Mouse (Mus musculus) midbrain, postnatal 0 days (tissue): ENCODE measurements around the gene Colq. TPM values are rescaled to one million over a fixed set of nuclear protein-coding genes. Genes with fewer than 3 reads are reported as not detected.

Source experiments
- ATAC-seq: fragments of 200-750 bp; cut with Nextera tagmentation; 2 replicates; pipeline ENCODE4 v1.8.0; 2017; ENCODE audit warnings: moderate number of reproducible peaks, mild to moderate bottlenecking, moderate TSS enrichment, moderate library complexity; ENCODE audit not compliant: low FRiP score
- DNase-seq: peaks from one replicate; pipeline ENCODE4 v3.0.0-alpha.2; 2015; ENCODE audit warnings: low spot score
- H3K27ac ChIP-seq: fragments of 300-500 bp; sonication (generic); 2 replicates; pipeline ENCODE4 v1.5.1; 2014; ENCODE audit warnings: low read depth, mild to moderate bottlenecking, low read length, mixed read lengths
- H3K27me3 ChIP-seq: fragments of 300-500 bp; sonication (generic); 2 replicates; pipeline ENCODE4 v1.6.1; 2014; ENCODE audit warnings: low read length, control low read depth, mixed read lengths; ENCODE audit not compliant: insufficient read depth
- H3K36me3 ChIP-seq: fragments of 300-500 bp; sonication (generic); 2 replicates; pipeline ENCODE4 v1.6.1; 2014; ENCODE audit warnings: low read length, control low read depth, mixed read lengths; ENCODE audit not compliant: insufficient read depth
- H3K4me1 ChIP-seq: fragments of 300-500 bp; sonication (generic); 2 replicates; pipeline ENCODE4 v1.6.1; 2014; ENCODE audit warnings: mild to moderate bottlenecking, control low read depth, antibody characterized with exemption, low read length, mixed read lengths; ENCODE audit not compliant: insufficient read depth
- H3K4me2 ChIP-seq: fragments of 300-500 bp; sonication (generic); 2 replicates; pipeline ENCODE4 v1.6.1; 2014; ENCODE audit warnings: low read depth, mild to moderate bottlenecking, low read length, mixed read lengths; ENCODE audit not compliant: poor library complexity, severe bottlenecking
- H3K4me3 ChIP-seq: fragments of 300-500 bp; sonication (generic); 2 replicates; pipeline ENCODE4 v1.5.1; 2014; ENCODE audit warnings: low read depth, mild to moderate bottlenecking, low read length, moderate library complexity
- H3K9ac ChIP-seq: fragments of 300-500 bp; sonication (generic); replicated peaks from 2 replicates; pipeline ENCODE4 v1.6.1; 2014; ENCODE audit warnings: mild to moderate bottlenecking, low read length, moderate library complexity, mixed read lengths; ENCODE audit not compliant: poor library complexity, severe bottlenecking
- H3K9me3 ChIP-seq: fragments of 300-500 bp; sonication (generic); 2 replicates; pipeline ENCODE4 v1.6.1; 2016; ENCODE audit warnings: low read length, control low read depth
- CTCF ChIP-seq: IDR thresholded peaks from 2 replicates; pipeline ENCODE4 v1.5.1; 2016; ENCODE audit warnings: antibody characterized with exemption, mild to moderate bottlenecking
- WGBS: fragments of 180-500 bp; shearing (Covaris S2); extraction: QIAGEN DNeasy Blood & Tissue Kit; methylation state at CpG from one replicate; pipeline ENCODE4 v1.1.7; 2014; 5-methylcytosine and 5-hydroxymethylcytosine counted together
- polyA plus RNA-seq: library from polyadenylated mRNA; unstranded; fragments of >200 nt; fragmentation: Nextera tagmentation; extraction: Ambion mirVana; gene quantifications from 2 replicates; pipeline ENCODE4 v1.2.1, GENCODE M21; 2015
- total RNA-seq: library from RNA; depleted of rRNA; stranded (reverse); fragments of >200 nt; gene quantifications from 2 replicates; pipeline ENCODE4 v1.2.3, GENCODE M21; 2014

Colq gene
- total and polyA plus RNA-seq, 2 experiments from 2014 or later: 0.06 TPM; not detected in 1

DNA sequence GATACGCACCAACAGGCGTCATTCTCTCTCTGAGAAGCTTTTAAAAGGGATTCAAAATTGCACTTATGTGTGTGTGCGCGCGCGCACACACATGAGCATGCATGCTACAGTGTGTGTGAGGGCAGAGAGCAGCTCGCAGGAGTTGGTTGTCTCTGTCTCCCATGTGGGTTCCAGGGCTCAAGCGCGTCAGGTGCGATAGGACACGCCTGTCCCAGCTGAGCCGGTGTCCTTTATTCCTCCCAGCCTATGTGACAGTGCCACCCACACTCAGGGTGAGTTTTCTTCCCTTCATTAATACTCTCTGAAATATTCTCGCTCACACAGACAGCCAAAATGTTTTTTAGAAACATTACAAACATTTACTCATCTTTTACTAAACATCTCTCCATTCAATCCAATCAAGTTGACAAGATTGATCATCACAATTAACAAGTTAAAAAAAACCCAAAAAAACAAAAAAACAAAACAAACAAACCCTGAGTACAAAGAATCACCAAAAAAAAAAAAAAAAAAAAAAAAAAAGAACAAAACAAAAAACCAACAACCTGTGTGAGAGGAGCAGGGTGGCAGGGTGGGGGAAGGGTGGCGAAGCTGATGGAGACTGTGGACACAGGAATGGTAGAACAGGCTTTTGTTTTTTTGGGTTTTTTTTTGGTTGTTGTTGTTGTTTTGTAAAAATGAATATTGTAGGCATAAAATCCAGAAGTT, 10.9 kb upstream of the Colq start:
- Histone ChIP-seq H3K4me1 (no peaks in the 10 kb centered on the region), H3K27me3 (no peaks in the 10 kb centered on the region), H3K9me3 (no peaks in the 10 kb centered on the region), H3K27ac (no peak overlapping the region), H3K9ac (no peak overlapping the region), H3K4me3 (no peak overlapping the region), H3K36me3 (no peaks in the 10 kb centered on the region), H3K4me2 (no peak overlapping the region)
- no peak for TF ChIP-seq CTCF
- DNase-seq (no peak), ATAC-seq (no peak)
- WGBS: 89% methylated on average over 14 of the region's 14 CpGs

DNA sequence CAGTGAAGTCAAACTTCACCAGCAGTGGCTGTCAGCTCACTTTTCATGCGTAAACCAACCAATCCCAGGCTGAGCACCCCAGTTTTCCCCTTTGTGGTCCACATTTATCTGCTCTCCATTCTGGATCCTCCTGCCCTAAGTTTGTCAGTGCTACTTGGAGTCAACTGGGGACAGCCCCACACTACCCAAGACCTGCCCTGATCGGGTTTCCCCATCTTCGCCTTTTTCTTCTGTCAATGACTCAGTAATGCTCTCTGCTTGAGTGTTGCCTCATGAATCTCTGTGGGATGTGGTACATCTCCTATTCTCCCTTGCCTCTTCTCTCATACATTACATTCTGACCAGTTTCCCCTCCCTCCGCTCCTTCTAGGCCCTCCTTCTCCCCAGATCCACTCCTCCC, 6.3 kb upstream of the Colq start:
- Histone ChIP-seq H3K9me3 (no peaks in the 10 kb centered on the region), H3K36me3 (no peaks in the 10 kb centered on the region), H3K4me3 (no peak overlapping the region), H3K9ac (no peak overlapping the region), H3K27ac (no peak overlapping the region), H3K4me2 (no peak overlapping the region), H3K27me3 (no peaks in the 10 kb centered on the region), H3K4me1 (no peaks in the 10 kb centered on the region)
- DNase-seq (no peak), ATAC-seq (no peak)
- no peak for TF ChIP-seq CTCF
- 94% methylated on average over 4 of the region's 4 CpGs for WGBS

DNA sequence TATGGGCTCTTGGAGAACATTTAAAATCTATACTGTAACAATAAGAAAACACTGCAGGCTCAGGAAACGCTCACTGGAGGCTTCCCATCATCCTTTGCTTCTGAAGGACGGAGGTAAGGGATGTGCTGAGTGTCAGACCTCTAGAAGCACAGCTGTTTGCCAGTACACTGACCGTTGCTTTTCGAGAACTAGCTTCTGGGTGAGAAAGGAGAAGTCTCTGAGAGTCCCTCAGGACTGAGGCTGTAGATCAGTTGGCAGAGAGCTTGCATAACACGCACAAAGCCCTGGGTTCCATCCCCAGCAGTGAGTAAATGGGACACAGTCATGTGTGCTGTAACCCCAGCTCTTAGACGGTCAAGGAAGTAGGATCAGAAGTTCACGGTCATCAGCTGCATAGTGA, 5.3 kb upstream of the Colq start:
- no peak for ATAC-seq
- no peaks in the 10 kb centered on the region for H3K9me3 ChIP-seq
- H3K4me2 ChIP-seq: no peak overlapping the region

DNA sequence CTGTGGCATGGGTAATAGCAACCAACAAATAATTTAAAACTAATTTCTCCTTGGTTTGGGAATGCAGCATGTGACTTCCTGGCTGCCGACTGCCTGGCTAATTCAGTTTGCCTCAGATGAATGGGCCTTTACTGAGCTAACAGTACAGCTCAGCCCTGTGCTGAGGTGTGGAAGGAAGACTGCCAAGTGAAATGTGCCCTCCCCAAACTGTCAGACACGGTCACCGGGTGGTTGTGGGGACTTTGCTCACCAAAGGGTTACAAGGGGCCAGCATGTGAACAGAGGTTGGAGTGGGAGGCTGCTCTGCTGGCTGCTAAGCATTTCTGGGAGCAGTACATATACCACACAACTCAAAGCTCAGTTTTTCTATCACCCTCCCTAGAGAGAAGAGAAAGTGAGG, 3.5 kb upstream of the Colq start:
- WGBS: 78% methylated on average over 3 of the region's 3 CpGs

More for the DNA sequence above, 5.3 kb upstream of the Colq start:
- Histone ChIP-seq H3K27me3 (no peaks in the 10 kb centered on the region), H3K4me1 (no peaks in the 10 kb centered on the region), H3K27ac (no peak overlapping the region), H3K36me3 (no peaks in the 10 kb centered on the region), H3K4me3 (no peak overlapping the region), H3K9ac (no peak overlapping the region)
- 84% methylated on average over 7 of the region's 7 CpGs for WGBS
- DNase-seq: no peak
- TF ChIP-seq CTCF: no peak

DNA sequence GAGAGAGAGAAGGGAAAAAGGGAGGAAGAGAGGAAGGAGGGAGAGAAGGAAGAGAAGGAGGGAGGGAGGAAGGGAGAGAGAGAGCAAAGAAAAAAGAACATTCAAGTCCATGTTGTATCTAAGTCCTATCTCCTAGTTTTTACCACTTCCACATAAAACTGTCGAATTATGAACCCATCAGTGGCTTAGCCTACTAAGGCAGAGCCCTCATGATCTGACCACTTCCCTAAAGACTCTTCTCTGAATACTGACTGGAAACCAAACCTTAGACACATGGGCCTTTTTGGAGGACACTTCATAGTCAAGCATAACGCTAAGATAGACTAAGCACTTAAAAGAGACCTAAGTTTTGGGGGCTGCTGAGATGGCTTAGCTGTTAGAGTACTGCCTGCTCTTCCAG, 1.9 kb upstream of the Colq start:
- Histone ChIP-seq H3K27me3 (no peaks in the 10 kb centered on the region), H3K9ac (no peak overlapping the region), H3K4me1 (no peaks in the 10 kb centered on the region), H3K4me2 (no peak overlapping the region), H3K4me3 (no peak overlapping the region), H3K9me3 (no peaks in the 10 kb centered on the region), H3K27ac (no peak overlapping the region), H3K36me3 (no peaks in the 10 kb centered on the region)
- ATAC-seq: no peak
- no peak for DNase-seq
- WGBS: 85% methylated on average over 2 of the region's 2 CpGs
- no peak for TF ChIP-seq CTCF

More for the DNA sequence above, 3.5 kb upstream of the Colq start:
- Histone ChIP-seq H3K27ac (no peak overlapping the region), H3K27me3 (no peaks in the 10 kb centered on the region), H3K9ac (no peak overlapping the region), H3K36me3 (no peaks in the 10 kb centered on the region), H3K9me3 (no peaks in the 10 kb centered on the region), H3K4me3 (no peak overlapping the region), H3K4me1 (no peaks in the 10 kb centered on the region), H3K4me2 (no peak overlapping the region)
- ATAC-seq (no peak), DNase-seq (no peak)
- no peak for TF ChIP-seq CTCF

DNA sequence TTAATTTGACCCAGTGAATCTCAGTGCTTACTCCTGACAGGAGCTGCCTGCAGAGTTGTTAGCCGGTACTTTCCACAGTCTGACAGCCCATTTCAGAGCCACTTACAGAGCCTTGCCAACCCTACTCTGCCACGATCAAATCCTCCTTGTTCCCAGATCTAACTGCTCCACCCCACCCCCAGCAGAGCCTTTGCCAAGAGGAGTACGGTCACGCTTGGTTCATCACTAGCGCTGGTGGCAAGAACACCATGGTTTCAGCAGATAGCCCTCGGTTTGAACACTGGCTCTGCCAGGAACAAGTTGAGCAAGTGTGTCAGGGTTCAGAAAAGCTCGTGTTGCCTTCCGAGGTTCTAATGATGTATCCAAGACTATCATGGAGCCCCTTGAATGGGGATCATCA, 4.7 kb downstream of the Colq start:
- WGBS: 75% methylated on average over 8 of the region's 8 CpGs
- Histone ChIP-seq H3K9me3 (no peaks in the 10 kb centered on the region), H3K4me2 (no peak overlapping the region), H3K4me1 (no peaks in the 10 kb centered on the region), H3K27me3 (no peaks in the 10 kb centered on the region), H3K9ac (no peak overlapping the region), H3K27ac (no peak overlapping the region), H3K36me3 (no peaks in the 10 kb centered on the region), H3K4me3 (no peak overlapping the region)
- ATAC-seq: no peak
- TF ChIP-seq CTCF: no peak
- no peak for DNase-seq
